Mouse (Mus musculus) adrenal gland (tissue): ENCODE measurements at regions not wholly inside any gene's neighbourhood (a gene's known extent, or its start where the extent isn't known, plus 50 kb on each side); places are given as distances from the start of the nearest gene placed in this dataset.

Experiments
- intact Hi-C: fragments of 180-260 bp; cut with DNase I; formaldehyde crosslinking; loops from one replicate; pipeline ENCODE4 v1.15.1; 2025

DNA sequence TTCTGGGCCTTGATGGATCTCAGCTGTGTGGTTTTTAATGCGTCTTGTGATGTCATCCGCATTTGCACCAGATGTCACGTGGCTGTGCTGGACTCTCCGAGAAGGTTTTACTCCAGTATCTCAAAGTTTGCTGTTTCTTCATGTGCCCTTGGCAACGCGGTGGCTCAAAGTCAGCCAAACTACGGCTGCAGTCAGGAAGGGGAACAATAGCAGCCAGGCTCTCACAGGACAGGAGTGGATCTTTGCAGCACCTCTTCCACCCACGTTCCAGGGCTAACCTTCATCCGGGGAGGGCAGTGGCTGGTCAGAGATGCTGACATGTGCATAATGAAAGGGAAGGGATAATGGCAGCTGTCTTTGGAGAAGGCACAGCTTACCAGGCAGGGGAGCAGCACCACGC, 127.6 kb upstream of the Psmd7 start:
- intact Hi-C loops = no loop called here

DNA sequence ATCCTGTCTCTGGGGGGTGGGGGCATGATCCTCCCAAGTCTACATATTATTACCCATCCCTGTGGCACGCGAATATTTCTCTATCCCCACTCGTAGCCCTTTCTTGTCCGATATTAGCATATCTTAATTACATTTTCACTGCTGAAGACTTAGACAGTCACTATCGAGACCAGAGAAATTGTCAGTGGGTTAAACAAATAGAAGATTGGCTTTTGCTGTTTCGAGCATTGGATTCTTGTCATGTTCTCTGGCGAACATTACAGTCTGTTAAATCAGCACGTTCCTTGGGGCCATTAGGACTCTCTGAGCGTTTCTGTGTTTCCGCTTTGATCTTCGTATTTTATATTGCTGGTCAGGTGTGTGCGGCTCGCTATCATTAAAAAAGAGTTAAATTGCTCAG, 129.6 kb upstream of the Psmd7 start:
- intact Hi-C loops = no loop called here

DNA sequence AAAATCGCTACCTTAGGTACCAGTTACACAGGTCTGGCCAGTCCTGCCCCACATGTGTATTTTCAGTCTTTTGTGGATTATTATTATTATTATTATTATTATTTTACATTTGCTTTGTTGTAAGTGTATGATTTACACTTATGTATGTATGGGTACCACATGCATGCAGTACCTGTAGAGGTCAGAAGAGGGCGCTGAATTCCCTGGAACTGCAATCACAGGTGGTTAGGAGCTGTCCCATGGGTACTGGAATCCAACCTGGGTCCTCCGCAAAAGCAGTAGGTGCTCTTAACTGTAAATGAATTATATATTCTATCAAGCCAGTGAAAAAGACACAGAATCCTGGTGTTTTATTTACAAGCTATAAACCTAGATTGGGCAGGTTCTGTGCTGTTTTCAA, 131.4 kb upstream of the Psmd7 start:
- intact Hi-C loops = loop anchor here (10.0 kb wide), 1 partner anchor 115 kb away; no protein-coding TSS in a partner anchor

DNA sequence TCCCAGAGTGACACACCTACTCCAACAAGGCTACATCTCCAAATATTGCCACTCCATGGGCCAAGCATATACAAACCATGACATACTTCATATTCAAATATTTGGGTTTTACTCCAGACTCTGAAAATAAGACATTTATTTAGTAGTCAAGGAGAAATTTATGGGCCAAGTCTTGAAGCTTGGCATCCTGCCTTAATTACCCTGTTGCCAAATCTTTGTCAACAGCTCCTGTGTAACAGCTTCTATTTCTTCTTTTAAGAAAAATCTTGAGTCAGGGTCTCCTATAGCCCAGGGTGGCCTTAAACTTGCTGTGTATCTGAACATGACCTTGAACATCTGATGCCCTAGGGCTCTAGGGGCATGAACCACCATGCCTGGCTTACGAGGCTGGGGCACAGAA, 138.5 kb upstream of the Psmd7 start:
- intact Hi-C loops = loop anchor here (10.0 kb wide), 1 partner anchor 122 kb away; no protein-coding TSS in a partner anchor

DNA sequence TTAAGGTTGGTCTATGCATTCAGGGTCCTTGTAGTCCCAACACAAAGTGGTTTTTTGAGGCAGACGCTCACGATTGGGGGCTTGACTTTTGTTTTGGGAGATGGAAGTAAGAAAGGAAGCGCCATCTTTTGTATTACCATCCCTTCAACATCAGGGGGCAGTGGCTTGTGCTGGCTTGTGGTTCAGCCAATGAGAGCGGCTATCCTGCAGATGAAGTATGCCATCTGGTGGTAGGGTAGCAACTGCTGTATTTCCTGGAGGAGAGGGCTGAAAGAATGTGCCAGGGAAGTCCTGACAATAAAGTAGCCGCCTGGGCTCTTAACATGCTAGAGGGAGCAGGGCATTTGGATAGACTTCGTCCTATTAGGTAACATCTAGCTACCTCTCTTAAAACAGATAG, 139.0 kb upstream of the Psmd7 start:
- intact Hi-C loops = loop anchor here (10.0 kb wide), 1 partner anchor 122 kb away; no protein-coding TSS in a partner anchor

DNA sequence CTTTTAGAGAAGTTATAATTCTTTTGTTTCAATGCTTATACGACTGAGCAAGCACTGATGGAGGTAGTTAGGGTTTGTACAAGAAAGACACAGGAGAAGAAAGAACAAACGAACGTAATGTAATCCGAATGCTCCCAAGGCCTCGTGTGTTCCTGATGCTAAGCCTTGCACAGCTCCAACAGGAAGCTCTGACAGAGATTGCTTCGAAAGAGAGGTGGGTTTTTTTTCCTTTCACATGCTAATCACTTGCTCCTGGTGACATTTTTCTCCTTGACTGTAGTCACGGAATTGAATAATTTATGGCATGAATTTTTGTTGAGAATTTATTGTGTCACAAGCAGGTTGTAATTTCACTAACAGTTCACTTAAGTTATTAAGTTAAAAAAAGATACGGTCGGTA, 150.8 kb upstream of the Psmd7 start:
- intact Hi-C loops = no loop called here

DNA sequence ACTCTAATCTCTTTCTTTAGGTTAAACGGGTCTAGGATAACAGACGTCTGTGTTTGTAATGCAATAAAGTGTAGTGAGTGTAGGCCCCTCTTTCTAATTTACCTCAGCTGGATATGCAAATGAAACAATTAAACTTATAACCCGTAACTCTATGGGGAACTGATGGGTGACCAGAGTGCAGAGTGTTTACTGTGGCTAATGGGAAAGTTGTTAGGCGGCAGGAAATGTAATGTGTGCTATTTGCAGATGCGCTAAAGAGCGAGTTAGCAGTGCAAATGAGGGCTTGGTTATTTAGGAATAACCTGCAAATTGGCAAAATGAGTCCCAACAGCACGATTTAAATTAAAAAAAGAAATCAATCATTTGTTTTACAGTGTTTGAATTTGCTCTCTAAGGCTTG, 168.8 kb upstream of the Psmd7 start:
- intact Hi-C loops = no loop called here

DNA sequence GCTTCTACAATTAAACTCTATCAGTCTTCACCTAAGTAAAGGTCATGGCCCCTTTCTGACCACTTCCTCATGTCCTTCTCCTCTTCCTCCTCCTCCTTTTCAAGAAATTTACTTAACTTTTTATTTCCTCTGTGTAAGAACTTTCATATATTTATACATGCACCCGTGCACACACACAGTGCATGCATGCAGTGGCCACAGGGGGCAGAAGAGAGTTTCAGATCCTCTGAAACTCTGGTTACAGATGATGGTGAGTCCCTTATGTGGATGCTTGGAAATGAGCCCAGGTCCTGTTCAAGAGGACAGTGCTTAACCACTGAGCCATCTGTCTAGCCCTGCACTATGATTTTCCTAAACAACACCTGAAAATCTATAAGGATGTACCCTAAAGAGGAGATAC, 170.4 kb upstream of the Psmd7 start:
- intact Hi-C loops = no loop called here

DNA sequence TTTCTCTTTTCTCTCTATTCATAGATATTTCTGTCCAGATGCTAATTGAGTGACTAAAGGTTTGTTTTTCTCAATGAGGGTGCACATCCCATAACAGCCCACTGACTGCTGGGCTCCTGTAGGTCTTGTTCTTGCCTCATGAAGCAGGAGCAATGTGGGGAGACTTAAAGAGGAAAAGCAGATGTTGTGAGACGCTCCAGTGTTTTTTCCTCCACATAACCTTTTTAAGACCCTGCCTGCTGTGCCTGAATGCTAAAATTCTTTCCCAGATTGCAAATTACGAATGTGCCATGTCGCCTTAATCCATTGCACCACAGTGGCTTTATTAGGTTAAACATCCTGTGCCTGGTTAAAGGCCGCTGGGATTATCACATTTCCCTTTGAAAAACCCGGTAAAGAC, 165.5 kb upstream of the Zfhx3 start:
- intact Hi-C loops = no loop called here

DNA sequence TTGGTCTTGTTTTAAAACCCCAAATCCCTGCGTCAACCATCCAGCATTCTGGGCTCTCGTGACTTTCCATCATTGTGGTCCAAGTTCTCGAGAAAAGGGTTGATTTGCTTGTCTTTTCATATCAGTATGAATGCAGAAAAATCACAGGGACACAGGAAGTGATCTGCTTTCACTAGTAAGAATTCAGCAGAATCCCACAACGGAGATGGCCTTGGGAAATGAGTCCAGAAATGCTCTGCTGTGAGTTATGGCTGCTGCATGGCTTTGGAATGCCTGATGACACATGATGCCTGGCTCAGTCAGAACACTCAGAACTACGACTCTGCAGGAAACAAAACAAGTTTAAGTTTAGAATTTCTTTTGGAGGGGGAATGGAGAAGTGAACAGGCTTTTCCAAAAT, 156.7 kb upstream of the Zfhx3 start:
- intact Hi-C loops = no loop called here

DNA sequence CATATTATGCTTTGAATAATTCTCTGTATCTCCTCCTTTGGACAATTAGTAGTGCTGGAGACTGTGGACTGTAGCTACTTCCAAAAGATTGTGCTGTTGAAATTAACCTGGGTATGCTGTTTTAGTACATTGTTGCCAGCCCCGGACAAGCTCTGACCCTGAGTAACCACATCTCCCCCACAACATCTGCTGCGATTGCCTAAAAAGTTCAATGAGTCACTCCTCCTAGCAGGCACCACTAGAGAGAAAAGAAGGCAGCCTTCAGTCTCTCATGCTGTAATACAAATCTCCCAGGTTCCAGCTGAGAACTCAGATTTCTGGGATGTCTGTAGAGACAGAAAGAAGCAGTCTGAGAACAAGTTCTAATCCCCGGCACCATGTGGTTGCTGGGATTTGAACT, 150.2 kb upstream of the Zfhx3 start:
- intact Hi-C loops = no loop called here

DNA sequence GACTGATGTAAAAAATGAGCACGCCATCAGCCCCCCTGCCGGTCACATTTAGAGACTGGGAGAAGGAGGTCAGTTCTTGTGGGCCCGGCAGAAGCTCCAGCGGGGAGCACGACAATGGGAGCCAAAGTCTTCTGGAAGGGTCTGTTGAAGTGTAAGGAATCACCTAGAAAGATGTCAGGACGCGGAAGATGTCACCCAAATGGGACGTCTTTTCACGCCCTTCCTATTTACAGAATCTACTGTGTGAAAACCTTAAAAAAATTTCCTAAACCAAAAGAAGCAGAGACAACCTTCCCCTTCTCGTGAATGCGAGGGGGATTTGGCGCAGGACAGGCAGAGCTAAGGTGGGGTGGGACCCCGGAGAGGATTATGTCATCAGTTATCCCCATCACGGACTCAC, 127.5 kb upstream of the Zfhx3 start:
- intact Hi-C loops = loop anchor here (5.0 kb wide), 2 partner anchors 213 to 1602 kb away; no protein-coding TSS in a partner anchor

DNA sequence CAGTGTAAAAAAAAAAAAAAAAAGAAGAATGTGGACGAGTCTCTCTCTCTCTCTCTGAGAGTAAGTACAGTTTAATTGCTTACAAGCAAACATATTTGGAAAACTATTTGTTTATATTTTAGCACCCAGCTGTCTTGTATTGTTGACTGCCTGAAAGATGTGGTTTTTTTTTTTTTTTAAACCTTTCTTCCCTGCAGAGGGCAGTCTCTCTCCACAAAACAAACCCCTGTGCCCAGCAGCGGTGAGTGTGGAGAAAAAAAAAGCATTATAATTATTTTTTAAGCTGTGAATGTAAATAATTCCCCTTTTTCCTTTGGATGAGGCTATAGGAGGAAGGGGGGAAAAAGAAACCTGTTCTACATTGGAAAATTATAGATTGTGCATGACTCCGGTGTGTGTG, 126.7 kb upstream of the Zfhx3 start:
- intact Hi-C loops = loop anchor here (5.0 kb wide), 1 partner anchor 1602 kb away; no protein-coding TSS in a partner anchor

DNA sequence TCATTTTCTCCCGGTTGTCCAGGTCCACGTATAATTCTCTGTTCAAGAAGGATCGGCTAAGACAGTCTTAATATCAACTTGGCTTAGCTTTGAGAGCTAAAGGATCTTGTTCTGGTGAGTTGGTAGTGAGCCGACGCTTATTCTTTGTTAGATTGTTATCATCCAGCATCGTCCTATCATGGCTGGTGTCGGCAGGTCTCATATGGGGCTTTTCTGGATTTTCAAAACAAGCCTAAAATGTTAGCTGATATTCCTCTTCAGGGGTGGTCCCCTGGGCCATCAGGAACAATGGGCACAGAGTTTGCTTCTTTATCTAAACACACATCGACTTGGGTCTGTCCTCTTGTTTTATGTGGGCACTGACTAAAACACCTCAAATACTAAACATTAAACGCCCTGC, 124.6 kb upstream of the Zfhx3 start:
- intact Hi-C loops = loop anchor here (5.0 kb wide), 1 partner anchor 1600 kb away; no protein-coding TSS in a partner anchor

DNA sequence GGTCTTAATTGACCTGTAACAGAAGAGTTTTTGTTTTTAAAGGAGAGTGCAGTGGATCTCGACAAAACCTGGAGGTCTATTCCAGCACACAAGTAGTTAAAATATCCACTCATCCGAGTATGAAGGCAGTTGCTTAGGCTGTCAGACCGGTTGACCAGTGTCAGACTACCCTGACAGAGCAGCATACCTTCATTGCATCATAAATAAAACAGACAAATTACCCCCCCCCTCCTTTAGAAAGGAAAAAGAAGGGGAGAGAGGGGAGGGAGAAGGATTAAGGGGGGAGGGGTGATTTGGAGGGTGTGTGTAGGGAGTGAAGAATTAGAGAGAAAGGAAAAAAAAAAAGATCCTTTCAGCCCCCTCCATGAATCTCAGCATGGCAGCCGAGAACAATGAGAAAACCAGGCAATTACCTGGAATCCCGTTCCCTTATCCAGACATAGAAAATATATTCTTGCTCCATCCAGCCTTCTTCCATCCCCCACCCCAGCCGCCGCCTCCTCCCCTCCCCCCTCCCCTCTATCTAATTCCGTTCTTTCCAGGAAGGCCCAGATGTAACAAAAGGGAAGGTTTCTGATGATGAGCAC, 122.2 kb upstream of the Zfhx3 start:
- intact Hi-C loops = no loop called here

DNA sequence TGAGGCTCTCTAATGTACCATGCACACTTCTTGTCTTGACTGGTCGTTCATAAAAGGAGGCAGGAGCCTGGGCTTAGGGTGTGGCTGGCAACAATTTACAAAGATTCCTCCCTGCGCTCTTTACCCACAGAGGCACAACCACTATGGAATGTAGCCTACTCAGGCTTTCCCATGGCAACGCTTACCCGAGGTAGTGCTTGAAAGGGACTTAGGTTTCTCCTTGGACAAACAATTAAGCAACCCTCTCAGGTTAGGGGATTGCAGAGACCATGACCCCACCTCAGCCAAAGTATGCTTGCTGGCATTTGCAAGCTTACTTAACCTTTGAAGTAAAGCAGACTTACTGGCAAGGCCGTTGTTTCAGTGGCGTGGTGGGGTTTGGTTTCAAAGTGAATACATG, 120.9 kb upstream of the Zfhx3 start:
- intact Hi-C loops = no loop called here

DNA sequence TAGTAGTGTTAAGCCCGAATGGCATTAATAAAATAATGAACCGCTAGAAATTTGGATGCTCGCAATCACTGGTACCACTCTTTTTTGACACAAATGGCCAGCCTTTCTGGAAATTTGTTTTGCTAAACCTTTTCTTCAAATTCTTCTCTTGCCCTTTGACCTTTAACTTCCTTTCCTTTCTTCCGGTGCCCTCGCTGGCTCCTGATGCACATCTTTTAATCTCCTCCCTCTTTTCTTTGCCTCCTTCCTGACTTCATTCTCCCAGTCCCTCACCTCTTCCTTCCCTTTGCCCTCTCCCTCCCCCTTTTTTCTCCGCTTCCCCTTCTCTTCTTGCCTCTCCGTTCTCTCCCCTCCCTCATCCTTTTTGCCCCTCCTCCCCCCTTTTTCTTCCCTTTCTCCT, 118.3 kb upstream of the Zfhx3 start:
- intact Hi-C loops = no loop called here

DNA sequence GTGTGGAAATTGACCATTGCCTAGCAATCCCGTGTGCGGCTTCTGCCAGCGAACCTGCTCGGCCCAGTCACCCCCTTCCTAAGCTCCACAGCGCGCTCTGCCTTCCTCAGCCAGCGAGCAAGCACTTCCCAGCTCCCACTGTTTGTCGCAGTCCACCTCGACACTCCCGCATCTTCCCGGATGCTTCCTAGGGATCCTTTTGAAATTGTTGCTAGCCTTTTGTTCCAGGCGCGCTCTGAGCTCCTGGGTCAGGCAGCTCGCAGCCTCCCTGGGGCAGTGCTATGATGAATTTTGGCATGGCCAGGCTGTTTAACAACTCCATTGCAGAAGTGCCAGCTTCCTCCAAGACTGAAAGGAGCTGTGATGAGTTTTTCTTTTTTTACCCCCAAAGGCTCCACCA, 117.8 kb upstream of the Zfhx3 start:
- intact Hi-C loops = no loop called here

DNA sequence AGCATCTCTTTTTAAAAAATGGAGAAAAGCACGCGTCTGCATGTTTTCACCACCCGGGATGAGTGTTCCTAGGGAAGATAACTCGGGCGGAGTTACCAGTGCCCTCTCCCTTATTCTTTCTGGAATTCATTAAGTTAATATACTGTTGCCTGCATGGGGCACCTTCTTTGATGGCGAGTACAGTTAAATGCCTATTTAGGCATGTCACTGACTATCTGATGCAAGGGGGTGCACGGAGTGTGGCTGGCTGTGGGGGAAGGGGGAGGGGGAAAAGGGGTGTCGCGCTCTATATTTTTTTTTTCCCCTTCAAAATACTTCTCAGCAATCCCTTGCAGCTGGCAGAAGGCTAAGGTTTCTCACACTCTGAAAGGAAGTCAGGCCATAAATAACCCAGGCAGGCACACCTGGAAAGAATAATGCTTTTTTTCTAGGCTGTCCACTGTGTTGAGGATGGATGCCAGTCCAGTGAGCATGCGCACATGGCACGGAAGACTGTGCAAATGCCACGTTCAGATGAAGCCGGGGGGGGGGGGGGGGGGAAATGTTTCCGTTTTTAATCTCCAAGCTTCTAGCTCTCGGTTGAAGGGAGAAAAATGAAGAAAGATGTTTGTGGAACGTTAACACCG, 114.8 kb upstream of the Zfhx3 start:
- intact Hi-C loops = no loop called here

DNA sequence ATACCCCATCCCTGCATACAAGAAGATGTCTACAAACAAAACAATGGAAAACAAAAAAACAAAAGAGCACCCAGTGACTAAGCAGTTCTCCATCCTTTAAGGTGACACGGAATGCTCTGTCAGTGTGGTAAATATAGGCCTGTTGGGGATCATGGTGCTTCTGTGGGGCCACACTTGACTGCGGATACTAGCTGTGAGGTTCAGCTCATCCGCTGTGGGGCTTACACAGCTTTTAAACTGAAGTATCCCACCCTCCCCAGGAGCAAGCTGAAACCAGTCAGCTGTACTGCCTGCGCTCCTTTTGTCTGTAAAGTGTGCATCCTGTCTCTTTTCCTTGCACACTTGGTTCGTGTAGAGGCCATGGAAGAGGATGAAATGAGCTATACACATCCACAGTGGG, 113.9 kb upstream of the Zfhx3 start:
- intact Hi-C loops = no loop called here

DNA sequence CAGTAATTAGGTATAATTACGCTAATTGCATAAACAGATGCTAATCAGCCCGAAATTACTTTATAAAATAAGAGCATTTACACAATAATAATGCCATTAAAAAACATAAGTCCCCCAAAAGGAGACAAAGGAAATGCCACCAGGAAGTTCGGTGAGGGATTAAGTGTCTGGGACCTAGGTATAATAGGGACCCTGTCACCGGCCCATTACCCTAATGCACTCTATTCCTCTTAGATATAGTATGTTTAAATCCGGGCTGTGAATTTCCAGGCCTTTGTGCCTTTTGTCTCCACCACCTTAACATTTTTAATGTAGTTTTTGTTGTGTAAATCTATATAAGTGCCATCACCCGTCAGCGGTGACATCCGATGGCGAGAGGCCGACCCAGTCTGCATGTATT, 109.0 kb upstream of the Zfhx3 start:
- intact Hi-C loops = no loop called here

DNA sequence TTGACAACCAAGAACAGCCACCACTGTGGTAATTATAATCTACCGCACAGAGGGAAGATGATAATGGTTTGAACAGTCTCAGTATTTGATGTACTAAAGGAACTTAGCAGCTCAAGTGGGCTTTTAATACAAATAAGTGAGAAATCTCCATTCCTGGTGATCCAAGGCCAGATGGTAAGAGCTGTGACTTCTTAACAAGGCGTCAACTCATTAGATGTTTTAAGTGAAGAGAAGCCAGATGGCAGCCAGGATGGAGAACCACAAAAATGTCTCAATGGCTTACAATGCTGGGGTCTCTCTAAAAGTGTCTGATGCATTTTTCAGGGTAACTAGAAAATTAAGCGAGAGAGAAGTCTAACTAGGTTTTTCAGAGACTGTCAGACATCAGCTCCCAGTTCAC, 96.3 kb upstream of the Zfhx3 start:
- intact Hi-C loops = no loop called here
